Comparison of ENCODE assay signal across 7 mouse cellular contexts in genomic region chr4:128711455-128712135, GRCm38 (mm10). TPM values are rescaled to one million over a fixed set of nuclear protein-coding genes. Genes with fewer than 3 reads are reported as not detected.
DNase-seq lines count a peak whose midpoint lies in the region; ATAC-seq and TF ChIP-seq lines count a peak whose summit lies in the region.

No protein-coding gene starts in this region.

- peak overlapping the region; percentile 53 for H3K9ac ChIP-seq in intestine, embryonic 16.5 days (ENCODE audit: low read depth, low read length)
- H3K9ac ChIP-seq in midbrain, embryonic 12.5 days (replicated peaks), result peak overlapping the region; percentile 52

- H3K4me1 ChIP-seq in intestine, embryonic 16.5 days (ENCODE audit: control insufficient read depth, insufficient read depth, low read length), result peaks cover 26% of the 10 kb centered on the region
- H3K4me1 ChIP-seq in midbrain, embryonic 12.5 days, result peaks cover 70% of the 10 kb centered on the region
- H3K4me1 ChIP-seq in small intestine, adult 2 months (ENCODE audit: control insufficient read depth, insufficient read depth, insufficient read length, low read length), result peaks cover 7% of the 10 kb centered on the region

- peak; percentile 90 for DNase-seq in adrenal gland, adult 2 months
- peak; percentile 93 for DNase-seq in embryo, embryonic 11.5 days (ENCODE audit: low read depth, low spot score)
- DNase-seq in gastrocnemius, postnatal 36 days, result peak; percentile 85 to 86
- DNase-seq in left cerebral cortex, postnatal 36 days (ENCODE audit: low spot score in 2 of 2), result peak; percentile 89 to 91

- H3K4me3 ChIP-seq in intestine, embryonic 16.5 days (ENCODE audit: low read length), result peak overlapping the region; percentile 43
- H3K4me3 ChIP-seq in midbrain, embryonic 12.5 days, result peak overlapping the region; percentile 29
- H3K4me3 ChIP-seq in small intestine, adult 2 months (ENCODE audit: low read depth, low read length), result peak overlapping the region; percentile 59

- intact Hi-C loops in gastrocnemius, postnatal 36 days (cut with DNase I), result loop anchor here (1.0 to 5.0 kb wide), 3 partner anchors 65 to 147 kb away; partner anchors contain the start of gene Zscan20
- intact Hi-C loops in left cerebral cortex, postnatal 36 days (cut with DNase I), result loop anchor here (2.0 to 5.0 kb wide), 4 partner anchors 17 to 146 kb away; no protein-coding TSS in a partner anchor

- peak; percentile 82 for ATAC-seq in intestine, embryonic 16.5 days
- peak; percentile 17 for ATAC-seq in midbrain, embryonic 12.5 days (ENCODE audit: low FRiP score, low read depth)

- TF ChIP-seq POLR2A in small intestine, adult 2 months (IDR thresholded peaks at IDR 0.05; ENCODE audit: low read depth, low read length), result no peak

- peak overlapping the region; percentile 70 for H3K4me2 ChIP-seq in intestine, embryonic 16.5 days (ENCODE audit: low read depth, low read length)
- peak overlapping the region; percentile 53 for H3K4me2 ChIP-seq in midbrain, embryonic 12.5 days (replicated peaks)

- H3K36me3 ChIP-seq in intestine, embryonic 16.5 days (ENCODE audit: control insufficient read depth, insufficient read depth, low read length), result peaks cover 2% of the 10 kb centered on the region; the same call in 1 of the 2 replicates
- H3K36me3 ChIP-seq in midbrain, embryonic 12.5 days, result no peaks in the 10 kb centered on the region
- no peaks in the 10 kb centered on the region for H3K36me3 ChIP-seq in small intestine, adult 2 months (ENCODE audit: control insufficient read depth, insufficient read depth, low read length)

- peak; percentile 99 for TF ChIP-seq CTCF in small intestine, adult 2 months (IDR thresholded peaks at IDR 0.05; ENCODE audit: extremely low read depth, insufficient read length, insufficient replicate concordance, low read depth, low read length)

- no peaks in the 10 kb centered on the region for H3K9me3 ChIP-seq in intestine, embryonic 16.5 days (ENCODE audit: control insufficient read depth, low read length)
- no peaks in the 10 kb centered on the region for H3K9me3 ChIP-seq in midbrain, embryonic 12.5 days

- 8% methylated on average over 24 of the region's 24 CpGs for WGBS in intestine, embryonic 16.5 days
- WGBS in midbrain, embryonic 12.5 days, result 3% methylated on average over 24 of the region's 24 CpGs
- WGBS in small intestine, adult 2 months, result 8% methylated on average over 24 of the region's 24 CpGs

- no peaks in the 10 kb centered on the region for H3K27me3 ChIP-seq in intestine, embryonic 16.5 days (replicated peaks; ENCODE audit: control insufficient read depth, insufficient read depth, low read length)
- peaks cover 30% of the 10 kb centered on the region for H3K27me3 ChIP-seq in midbrain, embryonic 12.5 days
- no peaks in the 10 kb centered on the region for H3K27me3 ChIP-seq in small intestine, adult 2 months (ENCODE audit: control insufficient read depth, insufficient read depth, low read length)

- H3K27ac ChIP-seq in intestine, embryonic 16.5 days (ENCODE audit: low read length), result no peak overlapping the region
- peak overlapping the region; percentile 54 for H3K27ac ChIP-seq in midbrain, embryonic 12.5 days (replicated peaks)
- no peak overlapping the region for H3K27ac ChIP-seq in small intestine, adult 2 months (ENCODE audit: insufficient read depth, low read depth, low read length)

RNA-seq across cellular contexts. Expression of gene A3galt2, which starts 43.6 kb away (rescaled TPM):
- total RNA-seq in adrenal gland, adult 2 months (2021), result under 1 TPM; 0.20 to 0.21 TPM
- 0.51 and 0.60 TPM in 2 replicates for polyA plus RNA-seq in adrenal gland, adult 2 months (2012; rRNA removed)
- total RNA-seq in gastrocnemius, postnatal 36 days (2021), result under 1 TPM; 0.10 to 0.20 TPM
- polyA plus RNA-seq in intestine, embryonic 16.5 days (2015; fragmentation: Nextera tagmentation; extraction: Ambion mirVana), result 0.07 and 0.09 TPM in 2 replicates
- total RNA-seq in left cerebral cortex, postnatal 36 days (2021), result under 1 TPM; 0.10 to 0.41 TPM
- 0.56 and 0.59 TPM in 2 replicates for polyA plus RNA-seq in midbrain, embryonic 12.5 days (2016; fragmentation: Nextera tagmentation; extraction: Ambion mirVana)
- 0.11 and 0.32 TPM in 2 replicates for polyA plus RNA-seq in small intestine, adult 2 months (2012; rRNA removed)

RNA-seq across cellular contexts. Expression of gene Phc2, which starts 57.1 kb away (rescaled TPM):
- total RNA-seq in adrenal gland, adult 2 months (2021), result 10 to 100 TPM; 72.6 to 91.6 TPM
- polyA plus RNA-seq in adrenal gland, adult 2 months (2012; rRNA removed), result 84.0 and 89.4 TPM in 2 replicates
- total RNA-seq in gastrocnemius, postnatal 36 days (2021), result 10 to 100 TPM; 15.5 to 17.8 TPM
- polyA plus RNA-seq in intestine, embryonic 16.5 days (2015; fragmentation: Nextera tagmentation; extraction: Ambion mirVana), result 9.9 and 10.3 TPM in 2 replicates
- total RNA-seq in left cerebral cortex, postnatal 36 days (2021), result 10 to 100 TPM; 88.2 to 92.3 TPM
- 133 and 153 TPM in 2 replicates for polyA plus RNA-seq in midbrain, embryonic 12.5 days (2016; fragmentation: Nextera tagmentation; extraction: Ambion mirVana)
- polyA plus RNA-seq in small intestine, adult 2 months (2012; rRNA removed), result 42.0 and 83.8 TPM in 2 replicates
